ENCODE assay signal across 15 mouse cellular contexts in the genomic region with DNA sequence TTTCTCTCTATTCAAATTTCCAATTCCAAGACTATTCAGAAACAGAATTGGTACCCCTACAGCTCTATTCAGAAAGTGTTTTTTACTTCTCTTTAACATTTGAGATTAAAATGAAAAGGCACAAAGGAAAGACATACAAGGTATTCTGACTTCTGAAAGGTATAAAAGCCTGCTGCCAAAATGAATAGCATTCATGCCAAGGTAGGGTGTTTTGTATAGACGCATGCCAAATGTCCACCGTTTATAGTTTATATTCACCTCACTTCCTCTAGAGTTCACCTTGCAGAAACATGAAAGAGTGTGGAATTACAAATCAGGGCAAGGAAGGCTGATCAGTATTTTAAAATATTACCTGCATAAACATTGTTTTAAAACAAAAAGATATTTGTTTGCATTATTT.
"Had no signal": no experiment of that assay in that cellular context is flagged by ENCODE, and none has a peak within 500 bp of the region (broad histone marks: within the 10 kb centered on the region; RNA-seq: fewer than 3 reads in every experiment).

No protein-coding gene starts in this region.

- ATAC-seq: liver, postnatal 0 days; lung, postnatal 0 days; midbrain, embryonic 13.5 days; midbrain, embryonic 15.5 days had no signal

- DNase-seq: liver, postnatal 0 days; lung, adult 2 months; lung, postnatal 14 days; lung, postnatal 36 days; retina, postnatal 1 day; right cerebral cortex, adult 18-20 months; right cerebral cortex, postnatal 25 days; right cerebral cortex, postnatal 4 days; spleen, adult 18-20 months; thymus, adult 18-20 months; thymus, postnatal 14 days; thymus, postnatal 36 days had no signal
